Mouse (Mus musculus): ENCODE data around the gene Guca1a. TPM values are rescaled to one million over a fixed set of nuclear protein-coding genes. Genes with fewer than 3 reads are reported as not detected.
"Not testable (repeated sequence)": the region's sequence is repeated elsewhere in the genome, so short reads cannot be mapped to it uniquely, and the experiment has no call there.

Guca1a gene
- polyA plus RNA-seq, 1 experiment from 2014 or later = not detected

DNA sequence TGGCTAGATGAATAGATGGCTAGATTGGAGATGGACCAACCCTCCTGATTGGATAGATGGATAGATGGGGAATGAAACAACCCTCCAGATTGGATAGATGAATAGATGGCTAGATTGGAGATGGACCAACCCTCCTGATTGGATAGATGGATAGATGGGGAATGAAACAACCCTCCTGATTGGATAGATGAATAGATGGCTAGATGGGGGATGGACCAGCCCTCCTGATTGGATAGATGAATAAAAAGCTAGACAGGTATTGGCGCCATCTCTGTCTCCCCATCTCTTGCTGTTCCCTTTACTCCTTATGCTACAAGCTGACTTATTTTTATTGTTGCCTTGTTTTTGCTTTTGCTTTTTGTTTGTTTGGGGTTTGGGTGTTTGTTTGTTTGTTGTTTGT, 22.2 kb upstream of the Guca1a start:
- not testable (repeated sequence) for H3K36me3 ChIP-seq (ENCODE audit: control insufficient read depth, insufficient read depth); H3K4me2 ChIP-seq (ENCODE audit: low read length); H3K9ac ChIP-seq (replicated peaks; ENCODE audit: low read depth, low read length); H3K27ac ChIP-seq (ENCODE audit: low read length); H3K4me3 ChIP-seq (replicated peaks; ENCODE audit: low read length); H3K4me1 ChIP-seq (replicated peaks; ENCODE audit: control insufficient read depth, insufficient read depth, low read length); ATAC-seq; H3K9me3 ChIP-seq (ENCODE audit: control insufficient read depth, low read length); H3K27me3 ChIP-seq (replicated peaks; ENCODE audit: control insufficient read depth, insufficient read depth, low read length)
- WGBS = 71% methylated on average over 1 of the region's 1 CpGs

DNA sequence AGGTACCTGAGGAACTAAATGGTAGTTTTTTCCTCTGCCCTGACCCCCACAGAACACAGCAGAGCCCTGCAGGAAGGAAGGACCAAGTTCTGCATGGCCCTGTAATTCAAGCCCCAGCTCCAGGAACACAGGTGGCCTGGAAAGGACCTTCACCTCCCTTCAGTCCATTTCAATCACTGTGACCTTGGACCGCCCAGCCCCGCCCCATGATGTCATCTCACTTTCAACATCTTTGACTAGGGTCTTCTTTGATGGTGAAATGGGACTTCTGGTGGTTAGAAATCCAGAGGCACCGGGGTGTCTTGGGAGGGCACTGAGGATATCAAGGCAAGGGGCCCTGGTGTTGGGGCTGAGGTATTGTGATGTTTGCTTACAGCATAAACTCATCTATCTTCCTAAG, 21.2 kb upstream of the Guca1a start:
- Histone ChIP-seq H3K9me3 (ENCODE audit: control insufficient read depth, low read length) (no peaks in the 10 kb centered on the region), H3K36me3 (ENCODE audit: control insufficient read depth, insufficient read depth) (no peaks in the 10 kb centered on the region), H3K9ac (replicated peaks; ENCODE audit: low read depth, low read length) (no peak overlapping the region), H3K4me1 (replicated peaks; ENCODE audit: control insufficient read depth, insufficient read depth, low read length) (no peaks in the 10 kb centered on the region), H3K27ac (ENCODE audit: low read length) (no peak overlapping the region), H3K27me3 (replicated peaks; ENCODE audit: control insufficient read depth, insufficient read depth, low read length) (no peaks in the 10 kb centered on the region), H3K4me3 (replicated peaks; ENCODE audit: low read length) (no peak overlapping the region), H3K4me2 (ENCODE audit: low read length) (no peak overlapping the region)
- ATAC-seq = no peak
- WGBS = 79% methylated on average over 3 of the region's 3 CpGs

DNA sequence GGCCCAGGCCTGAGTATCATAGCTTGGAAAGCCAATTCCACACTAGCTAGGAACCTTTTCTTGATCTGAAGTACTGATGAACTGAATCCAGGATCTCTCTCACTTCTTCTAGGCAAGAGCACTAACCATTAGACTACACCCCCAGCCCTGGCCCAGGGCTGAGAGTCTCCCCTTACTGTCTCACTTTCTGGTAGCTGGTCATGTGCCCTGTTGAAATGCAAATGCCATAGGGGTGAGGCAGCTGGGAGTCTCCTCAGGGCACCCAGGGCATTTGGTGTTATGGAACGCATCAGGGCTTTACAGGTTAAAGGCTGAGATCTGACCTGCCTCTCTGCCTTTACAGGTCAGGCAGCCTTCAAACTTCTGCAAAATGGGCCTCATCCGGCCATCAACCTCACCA, 19.8 kb upstream of the Guca1a start:
- no peak overlapping the region for H3K27ac ChIP-seq (ENCODE audit: low read length)
- no peaks in the 10 kb centered on the region for H3K9me3 ChIP-seq (ENCODE audit: control insufficient read depth, low read length)
- no peak overlapping the region for H3K9ac ChIP-seq (replicated peaks; ENCODE audit: low read depth, low read length)
- no peaks in the 10 kb centered on the region for H3K4me1 ChIP-seq (replicated peaks; ENCODE audit: control insufficient read depth, insufficient read depth, low read length)
- H3K27me3 ChIP-seq (replicated peaks; ENCODE audit: control insufficient read depth, insufficient read depth, low read length) = no peaks in the 10 kb centered on the region
- 84% methylated on average over 2 of the region's 2 CpGs for WGBS
- H3K36me3 ChIP-seq (ENCODE audit: control insufficient read depth, insufficient read depth) = no peaks in the 10 kb centered on the region
- no peak for ATAC-seq
- no peak overlapping the region for H3K4me3 ChIP-seq (replicated peaks; ENCODE audit: low read length)
- H3K4me2 ChIP-seq (ENCODE audit: low read length) = no peak overlapping the region

DNA sequence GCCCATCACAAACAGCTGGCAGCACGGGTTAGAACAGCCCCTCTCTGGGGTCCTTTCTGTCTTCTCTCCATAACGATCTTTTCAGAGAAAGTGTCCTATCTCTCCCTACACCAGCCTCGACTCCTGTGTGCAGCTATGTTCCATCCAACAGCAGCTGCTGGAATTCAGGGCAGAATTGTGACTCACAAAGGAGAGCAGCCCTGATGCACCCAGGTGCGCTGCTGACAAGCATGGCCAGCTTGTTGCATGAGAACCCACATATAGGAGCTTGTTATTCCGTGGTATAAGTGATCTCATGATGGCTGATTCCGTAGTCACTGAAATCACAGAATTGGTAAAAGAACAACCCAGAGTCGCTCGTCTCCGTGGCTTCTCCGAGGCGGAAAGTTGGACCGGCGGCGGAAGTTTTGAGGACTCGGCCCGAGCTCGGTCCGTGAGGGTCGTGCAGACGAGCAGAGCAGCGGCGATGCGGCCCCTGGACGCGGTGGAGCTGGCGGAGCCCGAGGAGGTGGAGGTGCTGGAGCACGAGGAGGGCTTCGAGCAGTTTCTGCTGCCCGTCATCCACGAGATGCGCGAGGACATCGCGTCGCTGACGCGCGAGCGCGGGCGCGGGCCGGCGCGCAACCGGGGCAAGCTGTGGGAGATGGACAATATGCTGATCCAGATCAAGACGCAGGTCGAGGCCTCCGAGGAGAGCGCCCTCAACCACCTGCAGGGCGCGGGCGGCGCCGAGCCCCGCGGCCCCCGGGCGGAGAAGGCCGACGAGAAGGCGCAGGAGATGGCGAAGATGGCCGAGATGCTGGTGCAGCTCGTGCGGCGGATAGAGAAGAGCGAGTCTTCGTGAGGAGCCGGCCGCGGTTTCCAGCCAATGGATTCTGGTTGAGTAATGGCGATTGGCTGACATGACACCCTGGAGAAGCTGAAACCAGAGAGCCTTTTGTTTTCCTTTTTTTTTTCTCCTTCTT, 9.8 kb upstream of the Guca1a start:
- peak overlapping the region; percentile 28 for H3K4me3 ChIP-seq (replicated peaks; ENCODE audit: low read length)
- H3K36me3 ChIP-seq (ENCODE audit: control insufficient read depth, insufficient read depth); H3K4me1 ChIP-seq (replicated peaks; ENCODE audit: control insufficient read depth, insufficient read depth, low read length); H3K27ac ChIP-seq (ENCODE audit: low read length); H3K9ac ChIP-seq (replicated peaks; ENCODE audit: low read depth, low read length); H3K9me3 ChIP-seq (ENCODE audit: control insufficient read depth, low read length): not testable (repeated sequence)
- H3K27me3 ChIP-seq (replicated peaks; ENCODE audit: control insufficient read depth, insufficient read depth, low read length) = peaks cover 25% of the 10 kb centered on the region
- peak overlapping the region; percentile 45 for H3K4me2 ChIP-seq (ENCODE audit: low read length)
- peak; percentile 45 for ATAC-seq
- 2% methylated on average over 74 of the region's 74 CpGs for WGBS

DNA sequence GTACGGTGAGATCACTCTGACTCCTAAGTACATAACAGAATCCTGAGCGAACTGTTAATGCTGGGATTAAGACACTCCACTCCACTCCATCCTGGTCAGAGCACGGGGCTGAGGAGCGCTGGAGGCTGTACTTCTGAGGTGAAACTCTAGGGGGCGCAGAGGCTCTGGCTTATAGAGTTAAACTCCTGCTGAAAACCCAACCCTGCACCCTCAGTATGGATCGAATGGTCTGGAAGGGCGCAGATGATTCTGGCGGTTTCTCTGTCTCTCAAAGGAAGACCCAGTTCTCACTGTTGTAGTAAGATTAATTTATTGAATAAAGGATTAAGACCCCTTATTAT, 8.1 kb upstream of the Guca1a start:
- H3K27me3 ChIP-seq (replicated peaks; ENCODE audit: control insufficient read depth, insufficient read depth, low read length) = peaks cover 25% of the 10 kb centered on the region
- WGBS = 24% methylated on average over 8 of the region's 8 CpGs
- ATAC-seq = 0 out of 2 replicates have a peak, but pooled peaks have one; percentile 36
- no peak overlapping the region for H3K4me2 ChIP-seq (ENCODE audit: low read length)
- no peaks in the 10 kb centered on the region for H3K9me3 ChIP-seq (ENCODE audit: control insufficient read depth, low read length)
- no peak overlapping the region for H3K27ac ChIP-seq (ENCODE audit: low read length)
- H3K36me3 ChIP-seq (ENCODE audit: control insufficient read depth, insufficient read depth) = no peaks in the 10 kb centered on the region
- no peak overlapping the region for H3K9ac ChIP-seq (replicated peaks; ENCODE audit: low read depth, low read length)
- H3K4me3 ChIP-seq (replicated peaks; ENCODE audit: low read length) = no peak overlapping the region
- H3K4me1 ChIP-seq (replicated peaks; ENCODE audit: control insufficient read depth, insufficient read depth, low read length) = 0 out of 2 replicates have a peak, but pooled peaks cover 2% of the 10 kb centered on the region

DNA sequence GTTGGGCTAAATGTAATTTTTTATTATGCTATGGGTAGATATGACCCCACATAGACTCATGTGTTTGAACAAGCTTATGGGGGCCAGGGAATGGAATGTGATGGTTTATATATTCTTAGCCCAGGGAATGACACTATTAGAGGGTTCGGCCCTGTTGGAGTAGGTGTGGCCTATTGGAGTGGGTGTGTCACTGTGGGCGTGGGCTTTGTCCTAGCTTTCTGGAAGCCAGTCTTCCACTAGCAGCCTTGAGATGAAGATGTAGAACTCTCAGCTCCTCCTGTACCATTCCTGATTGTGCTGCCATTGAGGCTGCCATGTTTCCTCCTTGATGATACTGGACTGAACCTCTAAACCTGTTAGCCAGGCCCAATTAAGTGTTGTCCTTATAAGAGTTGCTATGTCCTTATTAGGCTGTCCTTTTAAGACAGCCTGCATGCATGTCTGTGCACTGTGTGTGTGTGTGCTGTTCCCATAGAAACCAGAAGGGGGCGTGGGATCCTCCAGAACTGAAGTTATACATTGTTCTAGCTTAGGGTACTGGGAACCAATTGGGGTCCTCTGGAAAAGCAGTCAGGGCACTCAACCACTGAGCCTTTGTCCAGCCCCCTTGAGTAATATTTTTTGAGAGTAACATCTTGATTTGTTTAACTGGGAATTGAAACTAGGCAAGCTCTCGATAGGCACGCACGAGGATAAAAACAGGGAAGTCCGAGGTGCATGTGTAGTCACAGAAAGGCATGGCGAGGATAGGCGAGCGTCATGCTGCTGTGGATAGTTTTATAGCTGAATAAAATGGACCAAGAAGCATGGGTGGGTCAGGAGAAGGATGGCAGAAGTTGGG, 7.6 kb upstream of the Guca1a start:
- Histone ChIP-seq H3K27me3 (replicated peaks; ENCODE audit: control insufficient read depth, insufficient read depth, low read length) (peaks cover 25% of the 10 kb centered on the region), H3K36me3 (ENCODE audit: control insufficient read depth, insufficient read depth) (no peaks in the 10 kb centered on the region), H3K27ac (ENCODE audit: low read length) (no peak overlapping the region), H3K4me1 (replicated peaks; ENCODE audit: control insufficient read depth, insufficient read depth, low read length) (0 out of 2 replicates have a peak, but pooled peaks cover 2% of the 10 kb centered on the region), H3K9me3 (ENCODE audit: control insufficient read depth, low read length) (no peaks in the 10 kb centered on the region), H3K4me2 (ENCODE audit: low read length) (no peak overlapping the region), H3K9ac (replicated peaks; ENCODE audit: low read depth, low read length) (no peak overlapping the region), H3K4me3 (replicated peaks; ENCODE audit: low read length) (no peak overlapping the region)
- WGBS = 69% methylated on average over 10 of the region's 10 CpGs
- no peak for ATAC-seq

DNA sequence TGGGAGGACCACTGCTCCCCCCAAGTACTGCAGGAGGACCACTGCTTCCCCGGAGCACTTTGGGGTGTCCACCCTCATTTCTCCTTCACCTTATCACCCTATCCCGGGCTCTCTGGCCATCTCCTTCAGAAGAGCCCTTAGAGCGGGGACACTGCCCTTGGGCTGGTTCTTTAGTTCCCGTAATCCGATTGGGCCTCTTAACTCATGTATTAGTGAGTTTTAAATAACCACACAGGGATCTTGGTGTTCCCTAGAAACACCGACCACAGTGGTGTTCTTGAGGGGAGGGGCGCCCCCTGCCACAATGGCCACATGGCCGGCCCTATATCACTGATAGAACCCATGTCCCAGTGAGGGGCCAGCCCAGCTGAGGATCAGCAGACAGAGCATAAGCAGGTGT, 1.3 kb downstream of the Guca1a start:
- H3K9ac ChIP-seq (replicated peaks; ENCODE audit: low read depth, low read length) = no peak overlapping the region
- no peak overlapping the region for H3K4me2 ChIP-seq (ENCODE audit: low read length)
- peaks cover 28% of the 10 kb centered on the region for H3K27me3 ChIP-seq (replicated peaks; ENCODE audit: control insufficient read depth, insufficient read depth, low read length)
- ATAC-seq = no peak
- no peak overlapping the region for H3K4me3 ChIP-seq (replicated peaks; ENCODE audit: low read length)
- H3K4me1 ChIP-seq (replicated peaks; ENCODE audit: control insufficient read depth, insufficient read depth, low read length) = peaks cover 9% of the 10 kb centered on the region
- no peaks in the 10 kb centered on the region for H3K36me3 ChIP-seq (ENCODE audit: control insufficient read depth, insufficient read depth)
- H3K9me3 ChIP-seq (ENCODE audit: control insufficient read depth, low read length) = no peaks in the 10 kb centered on the region
- WGBS = 85% methylated on average over 8 of the region's 8 CpGs
- H3K27ac ChIP-seq (ENCODE audit: low read length) = no peak overlapping the region

DNA sequence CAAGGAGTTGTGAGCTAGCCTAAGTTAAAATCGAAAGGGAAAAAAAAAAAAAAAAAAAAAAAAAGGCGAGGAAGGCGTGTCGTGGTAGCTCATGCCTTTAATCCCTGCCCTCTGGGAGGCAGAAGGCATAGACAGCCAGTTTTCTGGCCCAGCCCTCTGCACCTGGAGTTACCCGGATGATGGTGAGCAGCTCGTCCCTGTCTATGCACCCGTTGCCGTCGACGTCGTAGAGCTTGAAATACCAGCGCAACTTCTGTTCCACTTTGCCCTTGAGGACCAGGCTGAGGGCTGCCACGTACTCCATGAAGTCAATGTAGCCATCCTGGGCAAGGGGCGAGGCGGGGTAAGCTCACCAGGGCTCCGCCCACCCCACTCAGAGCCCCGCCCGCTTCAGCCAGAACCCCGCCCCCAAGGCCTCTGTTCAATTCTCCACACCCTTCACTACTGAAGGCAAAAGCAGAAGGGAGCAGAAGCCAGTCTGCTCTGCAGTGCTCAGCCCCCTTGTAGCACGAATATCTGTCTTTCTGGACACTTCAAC, 4.9 kb downstream of the Guca1a start:
- H3K9ac ChIP-seq (replicated peaks; ENCODE audit: low read depth, low read length) = no peak overlapping the region
- no peak overlapping the region for H3K27ac ChIP-seq (ENCODE audit: low read length)
- H3K36me3 ChIP-seq (ENCODE audit: control insufficient read depth, insufficient read depth) = no peaks in the 10 kb centered on the region

DNA sequence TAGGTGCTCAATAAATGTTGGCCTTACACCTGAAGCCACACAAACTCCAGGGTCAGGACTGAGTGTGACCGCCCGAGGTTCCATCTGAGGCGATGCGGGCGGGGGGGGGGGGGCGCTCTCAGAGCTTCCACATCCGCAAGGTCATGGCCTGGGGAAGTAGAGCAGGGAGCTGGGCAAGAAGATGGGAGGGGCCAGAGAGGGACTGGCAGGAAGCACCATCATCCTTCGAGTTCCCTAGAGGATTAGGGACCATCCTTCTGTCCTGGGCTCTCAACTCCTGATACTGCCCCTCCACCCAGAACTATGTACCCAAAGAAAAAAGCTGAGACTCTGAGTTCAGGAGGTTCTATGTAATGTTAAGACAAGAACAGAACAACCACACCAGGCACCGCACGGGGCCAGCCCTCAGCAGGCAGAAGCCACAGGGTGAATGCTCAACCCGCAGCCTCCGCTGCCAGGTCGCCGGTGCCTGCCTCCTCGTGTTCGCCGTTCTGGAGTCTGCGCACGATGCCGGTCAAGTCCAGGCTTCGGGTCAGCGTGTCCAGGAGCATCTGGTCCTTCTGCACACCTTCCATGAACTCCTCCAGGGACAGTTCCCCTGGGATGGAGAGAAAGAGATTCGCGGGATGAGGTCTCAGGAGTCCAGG, 6.0 kb downstream of the Guca1a start:
- WGBS = 21% methylated on average over 24 of the region's 24 CpGs
- peak overlapping the region; percentile 44 for H3K4me2 ChIP-seq (ENCODE audit: low read length)
- H3K4me3 ChIP-seq (replicated peaks; ENCODE audit: low read length) = no peak overlapping the region
- H3K36me3 ChIP-seq (ENCODE audit: control insufficient read depth, insufficient read depth) = no peaks in the 10 kb centered on the region
- H3K9me3 ChIP-seq (ENCODE audit: control insufficient read depth, low read length) = no peaks in the 10 kb centered on the region
- no peak overlapping the region for H3K27ac ChIP-seq (ENCODE audit: low read length)
- H3K9ac ChIP-seq (replicated peaks; ENCODE audit: low read depth, low read length) = no peak overlapping the region
- H3K27me3 ChIP-seq (replicated peaks; ENCODE audit: control insufficient read depth, insufficient read depth, low read length) = peaks cover 26% of the 10 kb centered on the region
- ATAC-seq = no peak
- peaks cover 9% of the 10 kb centered on the region for H3K4me1 ChIP-seq (replicated peaks; ENCODE audit: control insufficient read depth, insufficient read depth, low read length)

More for the DNA sequence above, 4.9 kb downstream of the Guca1a start:
- ATAC-seq = peak; percentile 45; the same call in 1 of the 2 replicates
- Histone ChIP-seq H3K4me1 (replicated peaks; ENCODE audit: control insufficient read depth, insufficient read depth, low read length) (peaks cover 9% of the 10 kb centered on the region), H3K27me3 (replicated peaks; ENCODE audit: control insufficient read depth, insufficient read depth, low read length) (peaks cover 29% of the 10 kb centered on the region), H3K9me3 (ENCODE audit: control insufficient read depth, low read length) (no peaks in the 10 kb centered on the region), H3K4me2 (ENCODE audit: low read length) (peak overlapping the region; percentile 44), H3K4me3 (replicated peaks; ENCODE audit: low read length) (peak overlapping the region; percentile 26)
- 3% methylated on average over 19 of the region's 20 CpGs for WGBS
